Mouse (Mus musculus): Measurements from ENCODE around the gene Gatad2b.
A peak's percentile ranks its signal among the peaks of the same experiment; 100 is the strongest.
"Not testable (repeated sequence)": the region's sequence is repeated elsewhere in the genome, so short reads cannot be mapped to it uniquely, and the experiment has no call there.

Gatad2b gene

GRCm38 (mm10) chr3:90265932-90266741 lies 26.8 kb upstream of the Gatad2b start:
- no peak for DNase-seq (ENCODE audit: low read depth, low spot score)

GRCm38 (mm10) chr3:90266901-90267775 lies 25.8 kb upstream of the Gatad2b start:
- no peak for DNase-seq (ENCODE audit: low read depth, low spot score)

- DNase-seq (ENCODE audit: low read depth, low spot score) = no peak
Observed at GRCm38 (mm10) chr3:90268190-90268589, 24.8 kb upstream of the Gatad2b start.

- no peak for DNase-seq (ENCODE audit: low read depth, low spot score)
Observed at GRCm38 (mm10) chr3:90268971-90269370, 24.0 kb upstream of the Gatad2b start.

- DNase-seq (ENCODE audit: low read depth, low spot score) = no peak
Observed at GRCm38 (mm10) chr3:90270784-90271183, 22.2 kb upstream of the Gatad2b start.

- DNase-seq (ENCODE audit: low read depth, low spot score) = no peak
Observed at GRCm38 (mm10) chr3:90272170-90272569, 20.8 kb upstream of the Gatad2b start.

- no peak for DNase-seq (ENCODE audit: low read depth, low spot score)
Observed at GRCm38 (mm10) chr3:90273855-90274254, 19.1 kb upstream of the Gatad2b start.

- no peak for DNase-seq (ENCODE audit: low read depth, low spot score)
Observed at GRCm38 (mm10) chr3:90275286-90275685, 17.7 kb upstream of the Gatad2b start.

GRCm38 (mm10) chr3:90276858-90277257 lies 16.1 kb upstream of the Gatad2b start:
- DNase-seq (ENCODE audit: low read depth, low spot score) = no peak

GRCm38 (mm10) chr3:90277793-90278192 lies 15.2 kb upstream of the Gatad2b start:
- no peak for DNase-seq (ENCODE audit: low read depth, low spot score)

GRCm38 (mm10) chr3:90278211-90278610 lies 14.8 kb upstream of the Gatad2b start:
- DNase-seq (ENCODE audit: low read depth, low spot score) = no peak

GRCm38 (mm10) chr3:90279216-90279615 lies 13.8 kb upstream of the Gatad2b start:
- DNase-seq (ENCODE audit: low read depth, low spot score) = no peak

GRCm38 (mm10) chr3:90279743-90280142 lies 13.2 kb upstream of the Gatad2b start:
- DNase-seq (ENCODE audit: low read depth, low spot score) = no peak

- DNase-seq (ENCODE audit: low read depth, low spot score) = no peak
Observed at GRCm38 (mm10) chr3:90280708-90281107, 12.3 kb upstream of the Gatad2b start.

- no peak for DNase-seq (ENCODE audit: low read depth, low spot score)
Observed at GRCm38 (mm10) chr3:90284150-90284549, 8.8 kb upstream of the Gatad2b start.

GRCm38 (mm10) chr3:90289403-90289802 lies 3.6 kb upstream of the Gatad2b start:
- not testable (repeated sequence) for DNase-seq (ENCODE audit: low read depth, low spot score)

GRCm38 (mm10) chr3:90290602-90291001 lies 2.4 kb upstream of the Gatad2b start:
- DNase-seq (ENCODE audit: low read depth, low spot score) = no peak

- no peak for DNase-seq (ENCODE audit: low read depth, low spot score)
Observed at GRCm38 (mm10) chr3:90291982-90292344, 1.0 kb upstream of the Gatad2b start.

GRCm38 (mm10) chr3:90293352-90294063 lies 530 bp downstream of the Gatad2b start:
- DNase-seq (ENCODE audit: low read depth, low spot score) = peak; percentile 50

- DNase-seq (ENCODE audit: low read depth, low spot score) = no peak
Observed at GRCm38 (mm10) chr3:90294064-90294440, 1.1 kb downstream of the Gatad2b start.

GRCm38 (mm10) chr3:90294651-90295050 lies 1.7 kb downstream of the Gatad2b start:
- no peak for DNase-seq (ENCODE audit: low read depth, low spot score)

- DNase-seq (ENCODE audit: low read depth, low spot score) = no peak
Observed at GRCm38 (mm10) chr3:90305801-90306200, 12.8 kb downstream of the Gatad2b start.

All from WW6 (cell line).